Mouse (Mus musculus): Measurements from ENCODE around the gene Pigp. TPM values are rescaled to one million over a fixed set of nuclear protein-coding genes. Genes with fewer than 3 reads are reported as not detected.
"Not testable (repeated sequence)": the region's sequence is repeated elsewhere in the genome, so short reads cannot be mapped to it uniquely, and the experiment has no call there.

Gene Pigp
- polyA plus RNA-seq, 1 experiment = 39.6 TPM

GRCm38 (mm10) chr16:94347080-94347731 lies 24.4 kb downstream of the Pigp start:
- TF ChIP-seq GATA1 (IDR thresholded peaks at IDR 0.05; ENCODE audit: borderline replicate concordance, low read length) = no peak
- TF ChIP-seq FLI1 (IDR thresholded peaks at IDR 0.05; ENCODE audit: low read length) = no peak
- peaks cover 34% of the 10 kb centered on the region for H3K4me1 ChIP-seq
- H3K9me3 ChIP-seq = no peaks in the 10 kb centered on the region
- H3K27me3 ChIP-seq (replicated peaks) = peaks cover 4% of the 10 kb centered on the region
- H3K36me3 ChIP-seq (replicated peaks; ENCODE audit: low read length) = no peaks in the 10 kb centered on the region
- no peak overlapping the region for H3K4me3 ChIP-seq (replicated peaks)

GRCm38 (mm10) chr16:94345733-94346132 lies 25.9 kb downstream of the Pigp start:
- peaks cover 4% of the 10 kb centered on the region for H3K27me3 ChIP-seq (replicated peaks)
- no peaks in the 10 kb centered on the region for H3K9me3 ChIP-seq
- TF ChIP-seq GATA1 (IDR thresholded peaks at IDR 0.05; ENCODE audit: borderline replicate concordance, low read length) = no peak
- no peak for TF ChIP-seq FLI1 (IDR thresholded peaks at IDR 0.05; ENCODE audit: low read length)
- H3K4me3 ChIP-seq (replicated peaks) = no peak overlapping the region
- peaks cover 39% of the 10 kb centered on the region for H3K4me1 ChIP-seq
- H3K36me3 ChIP-seq (replicated peaks; ENCODE audit: low read length) = no peaks in the 10 kb centered on the region

GRCm38 (mm10) chr16:94339164-94340160 lies 32.2 kb downstream of the Pigp start:
- not testable (repeated sequence) for H3K9me3 ChIP-seq; H3K36me3 ChIP-seq (replicated peaks; ENCODE audit: low read length); H3K4me3 ChIP-seq (replicated peaks); H3K27me3 ChIP-seq (replicated peaks)
- peaks cover 15% of the 10 kb centered on the region for H3K4me1 ChIP-seq

GRCm38 (mm10) chr16:94335656-94336055 lies 36.0 kb downstream of the Pigp start:
- TF ChIP-seq GATA1 (IDR thresholded peaks at IDR 0.05; ENCODE audit: borderline replicate concordance, low read length) (no peak), FLI1 (IDR thresholded peaks at IDR 0.05; ENCODE audit: low read length) (no peak)
- no peak overlapping the region for H3K4me3 ChIP-seq (replicated peaks)
- H3K4me1 ChIP-seq = peaks cover 15% of the 10 kb centered on the region
- H3K27me3 ChIP-seq (replicated peaks) = peaks cover 6% of the 10 kb centered on the region
- no peaks in the 10 kb centered on the region; the same call in 1 of the 2 replicates for H3K9me3 ChIP-seq
- no peaks in the 10 kb centered on the region for H3K36me3 ChIP-seq (replicated peaks; ENCODE audit: low read length)

- Histone ChIP-seq H3K4me1 (peaks cover 37% of the 10 kb centered on the region), H3K9me3 (no peaks in the 10 kb centered on the region), H3K27me3 (replicated peaks) (peaks cover 34% of the 10 kb centered on the region), H3K4me3 (replicated peaks) (no peak overlapping the region), H3K36me3 (replicated peaks; ENCODE audit: low read length) (no peaks in the 10 kb centered on the region)
- TF ChIP-seq FLI1 (IDR thresholded peaks at IDR 0.05; ENCODE audit: low read length) = no peak
- TF ChIP-seq GATA1 (IDR thresholded peaks at IDR 0.05; ENCODE audit: borderline replicate concordance, low read length) = no peak
These were observed 39.8 kb downstream of the Pigp start for GRCm38 (mm10) chr16:94331886-94332252.

- H3K4me3 ChIP-seq (replicated peaks) = no peak overlapping the region
These were observed 40.3 kb downstream of the Pigp start for GRCm38 (mm10) chr16:94331233-94331885.

GRCm38 (mm10) chr16:94330429-94330828 lies 41.2 kb downstream of the Pigp start:
- no peak for TF ChIP-seq FLI1 (IDR thresholded peaks at IDR 0.05; ENCODE audit: low read length)
- no peak for TF ChIP-seq GATA1 (IDR thresholded peaks at IDR 0.05; ENCODE audit: borderline replicate concordance, low read length)
- peaks cover 36% of the 10 kb centered on the region for H3K27me3 ChIP-seq (replicated peaks)
- H3K9me3 ChIP-seq = no peaks in the 10 kb centered on the region
- no peak overlapping the region for H3K4me3 ChIP-seq (replicated peaks)
- H3K4me1 ChIP-seq = peaks cover 36% of the 10 kb centered on the region
- H3K36me3 ChIP-seq (replicated peaks; ENCODE audit: low read length) = no peaks in the 10 kb centered on the region

More at GRCm38 (mm10) chr16:94331233-94331885, 40.3 kb downstream of the Pigp start:
- Histone ChIP-seq H3K36me3 (replicated peaks; ENCODE audit: low read length) (no peaks in the 10 kb centered on the region), H3K4me1 (peaks cover 37% of the 10 kb centered on the region), H3K27me3 (replicated peaks) (peaks cover 37% of the 10 kb centered on the region), H3K9me3 (no peaks in the 10 kb centered on the region)
- TF ChIP-seq FLI1 (IDR thresholded peaks at IDR 0.05; ENCODE audit: low read length) = no peak
- no peak for TF ChIP-seq GATA1 (IDR thresholded peaks at IDR 0.05; ENCODE audit: borderline replicate concordance, low read length)

- no peak for TF ChIP-seq GATA1 (IDR thresholded peaks at IDR 0.05; ENCODE audit: borderline replicate concordance, low read length)
- no peak for TF ChIP-seq FLI1 (IDR thresholded peaks at IDR 0.05; ENCODE audit: low read length)
- Histone ChIP-seq H3K36me3 (replicated peaks; ENCODE audit: low read length) (no peaks in the 10 kb centered on the region), H3K27me3 (replicated peaks) (peaks cover 38% of the 10 kb centered on the region), H3K4me1 (peaks cover 38% of the 10 kb centered on the region), H3K9me3 (peaks cover 3% of the 10 kb centered on the region; the same call in 1 of the 2 replicates), H3K4me3 (replicated peaks) (peak overlapping the region; percentile 91)
These were observed 42.5 kb downstream of the Pigp start for GRCm38 (mm10) chr16:94328881-94329867.

Data from megakaryocyte, embryonic 14.5 days (primary cell).